8 mouse cellular contexts compared by ENCODE assay signal in the genomic region with DNA sequence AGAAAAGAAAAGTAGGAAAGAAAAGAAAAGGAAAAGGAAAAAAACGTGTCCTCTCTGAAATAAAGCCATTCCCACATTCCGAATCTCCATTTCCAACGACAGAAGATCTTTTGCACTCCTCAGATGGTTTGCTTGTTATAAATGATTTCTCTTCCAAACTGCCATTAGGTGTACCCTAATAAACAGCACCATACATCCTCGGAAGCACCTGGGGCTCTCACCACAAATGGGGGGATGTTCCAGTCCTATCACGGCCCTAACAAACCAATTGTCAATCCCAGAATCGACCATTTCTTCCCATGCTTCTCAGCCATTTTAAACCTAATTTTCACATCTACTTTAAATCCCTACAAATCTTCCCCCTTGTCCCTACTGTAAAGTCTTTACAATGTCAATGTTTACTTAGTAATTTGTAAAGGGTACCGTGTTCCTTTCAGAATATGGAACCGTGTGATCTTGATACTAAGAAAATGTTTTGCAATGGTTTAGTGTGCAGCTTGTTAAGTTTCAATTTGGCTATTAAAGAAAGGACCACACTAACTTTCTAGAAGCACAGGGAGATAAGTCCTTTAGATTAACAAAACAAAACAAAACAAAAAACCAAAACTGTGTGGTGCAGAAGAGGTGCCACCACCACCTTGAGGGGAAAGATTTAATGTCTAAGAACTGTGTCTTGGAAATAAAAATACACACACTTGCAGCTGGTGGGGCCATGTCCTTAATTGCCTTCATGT.
A peak's percentile ranks its signal among the peaks of the same experiment; 100 is the strongest.
DNase-seq lines count a peak whose midpoint lies in the region; ATAC-seq and TF ChIP-seq lines count a peak whose summit lies in the region.

No protein-coding gene starts in this region.

- no peaks in the 10 kb centered on the region for H3K27me3 ChIP-seq in kidney, embryonic 14.5 days (ENCODE audit: control insufficient read depth, insufficient read depth, low read length)
- H3K27me3 ChIP-seq in hindbrain, embryonic 15.5 days, result no peaks in the 10 kb centered on the region
- no peaks in the 10 kb centered on the region for H3K27me3 ChIP-seq in midbrain, postnatal 0 days (ENCODE audit: insufficient read depth, low read length)

- H3K4me1 ChIP-seq in kidney, embryonic 14.5 days (ENCODE audit: control insufficient read depth, insufficient read depth, low read length), result no peaks in the 10 kb centered on the region
- peaks cover 2% of the 10 kb centered on the region; the same call in 1 of the 2 replicates for H3K4me1 ChIP-seq in bone marrow, adult 2 months (ENCODE audit: control insufficient read depth, insufficient read depth, low read length)
- peaks cover 25% of the 10 kb centered on the region for H3K4me1 ChIP-seq in hindbrain, embryonic 15.5 days (replicated peaks)
- H3K4me1 ChIP-seq in midbrain, postnatal 0 days (ENCODE audit: insufficient read depth, low read length), result peaks cover 7% of the 10 kb centered on the region

- no peaks in the 10 kb centered on the region for H3K9me3 ChIP-seq in kidney, embryonic 14.5 days (ENCODE audit: control insufficient read depth, low read length)
- H3K9me3 ChIP-seq in hindbrain, embryonic 15.5 days, result no peaks in the 10 kb centered on the region
- H3K9me3 ChIP-seq in midbrain, postnatal 0 days (ENCODE audit: low read length), result no peaks in the 10 kb centered on the region

- WGBS in kidney, embryonic 14.5 days, result 25% methylated on average over 8 of the region's 8 CpGs
- WGBS in bone marrow, adult 2 months, result 8% methylated on average over 8 of the region's 8 CpGs
- 22% methylated on average over 8 of the region's 8 CpGs for WGBS in hindbrain, embryonic 15.5 days
- 21% methylated on average over 8 of the region's 8 CpGs for WGBS in midbrain, postnatal 0 days

- no peak for DNase-seq in kidney, adult 11 months
- DNase-seq in midbrain, postnatal 0 days (ENCODE audit: low spot score), result peak; percentile 35
- no peak for DNase-seq in adrenal gland, postnatal 4 days (ENCODE audit: low spot score in 2 of 2)
- no peak for DNase-seq in B cell, adult 2 months
- DNase-seq in right cerebral cortex, postnatal 25 days, result no peak

- peak overlapping the region; percentile 51; the same call in 1 of the 2 replicates for H3K9ac ChIP-seq in kidney, embryonic 14.5 days (ENCODE audit: low read depth, low read length)
- H3K9ac ChIP-seq in hindbrain, embryonic 15.5 days, result peak overlapping the region; percentile 39; the same call in 1 of the 2 replicates
- H3K9ac ChIP-seq in midbrain, postnatal 0 days (replicated peaks; ENCODE audit: low read length, poor library complexity, severe bottlenecking), result peak overlapping the region; percentile 50

- TF ChIP-seq POLR2A in bone marrow, adult 2 months (IDR thresholded peaks at IDR 0.05; ENCODE audit: borderline replicate concordance, control insufficient read depth, low read depth, low read length), result no peak

- H3K27ac ChIP-seq in kidney, embryonic 14.5 days (ENCODE audit: low read depth, low read length), result peak overlapping the region; percentile 91; the same call in 1 of the 2 replicates
- H3K27ac ChIP-seq in bone marrow, adult 2 months (ENCODE audit: control insufficient read depth, insufficient read depth, low read depth, low read length, poor library complexity), result peak overlapping the region; percentile 68; the same call in 1 of the 2 replicates
- peak overlapping the region; percentile 93 for H3K27ac ChIP-seq in hindbrain, embryonic 15.5 days (replicated peaks)
- peak overlapping the region; percentile 86 for H3K27ac ChIP-seq in midbrain, postnatal 0 days (ENCODE audit: low read depth, low read length)

- peak overlapping the region; percentile 43 for H3K4me2 ChIP-seq in kidney, embryonic 14.5 days (replicated peaks; ENCODE audit: low read depth, low read length)
- peak overlapping the region; percentile 65 for H3K4me2 ChIP-seq in hindbrain, embryonic 15.5 days
- H3K4me2 ChIP-seq in midbrain, postnatal 0 days (ENCODE audit: low read depth, low read length, poor library complexity, severe bottlenecking), result peak overlapping the region; percentile 63

- ATAC-seq in kidney, embryonic 14.5 days (ENCODE audit: low FRiP score, low TSS enrichment), result no peak
- ATAC-seq in hindbrain, embryonic 15.5 days (ENCODE audit: low FRiP score, low read depth), result no peak
- no peak for ATAC-seq in midbrain, postnatal 0 days (ENCODE audit: low FRiP score)

- no peaks in the 10 kb centered on the region for H3K36me3 ChIP-seq in kidney, embryonic 14.5 days (ENCODE audit: control insufficient read depth, insufficient read depth, low read length)
- H3K36me3 ChIP-seq in hindbrain, embryonic 15.5 days, result no peaks in the 10 kb centered on the region
- no peaks in the 10 kb centered on the region for H3K36me3 ChIP-seq in midbrain, postnatal 0 days (ENCODE audit: insufficient read depth, low read length)

- peak overlapping the region; percentile 34; the same call in 1 of the 2 replicates for H3K4me3 ChIP-seq in kidney, embryonic 14.5 days (ENCODE audit: low read length)
- peak overlapping the region; percentile 45 for H3K4me3 ChIP-seq in bone marrow, adult 2 months (replicated peaks; ENCODE audit: control insufficient read depth, low read depth, low read length)
- H3K4me3 ChIP-seq in hindbrain, embryonic 15.5 days, result peak overlapping the region; percentile 37; the same call in 1 of the 2 replicates
- H3K4me3 ChIP-seq in midbrain, postnatal 0 days (ENCODE audit: low read depth, low read length), result peak overlapping the region; percentile 25

- no peak for TF ChIP-seq CTCF in bone marrow, adult 2 months (IDR thresholded peaks at IDR 0.05; ENCODE audit: control insufficient read depth, insufficient read depth, low read length)
- no peak for TF ChIP-seq CTCF in midbrain, postnatal 0 days (IDR thresholded peaks at IDR 0.05)
